Mouse (Mus musculus) hindbrain, embryonic 11.5 days (tissue): ENCODE results near the gene Zfpm1. TPM values are rescaled to one million over a fixed set of nuclear protein-coding genes. Genes with fewer than 3 reads are reported as not detected.
A peak's percentile ranks its signal among the peaks of the same experiment; 100 is the strongest.

Experiments used
- ATAC-seq: fragments of 200-750 bp; cut with Nextera tagmentation; 2 replicates; pipeline ENCODE4 v1.8.0; 2017; ENCODE audit warnings: mild to moderate bottlenecking, moderate TSS enrichment, moderate library complexity; ENCODE audit not compliant: low FRiP score
- DNase-seq: peaks from one replicate; pipeline ENCODE4 v3.0.0-alpha.2; 2015; ENCODE audit warnings: low spot score
- H3K27ac ChIP-seq: fragments of 300-500 bp; sonication (generic); 2 replicates; pipeline ENCODE4 v1.5.1; 2014; ENCODE audit warnings: mild to moderate bottlenecking, low read depth, low read length
- H3K27me3 ChIP-seq: fragments of 300-500 bp; sonication (generic); 2 replicates; pipeline ENCODE4 v1.6.1; 2014; ENCODE audit warnings: mild to moderate bottlenecking, low read length, moderate library complexity, mixed read lengths; ENCODE audit not compliant: control insufficient read depth, insufficient read depth
- H3K36me3 ChIP-seq: fragments of 300-500 bp; sonication (generic); 2 replicates; pipeline ENCODE4 v1.6.1; 2014; ENCODE audit warnings: mild to moderate bottlenecking, low read length, moderate library complexity, mixed read lengths; ENCODE audit not compliant: control insufficient read depth, insufficient read depth
- H3K4me1 ChIP-seq: fragments of 300-500 bp; sonication (generic); replicated peaks from 2 replicates; pipeline ENCODE4 v1.6.1; 2014; ENCODE audit warnings: low read length, mixed read lengths; ENCODE audit not compliant: control insufficient read depth, insufficient read depth
- H3K4me2 ChIP-seq: fragments of 300-500 bp; sonication (generic); replicated peaks from 2 replicates; pipeline ENCODE4 v1.6.1; 2014; ENCODE audit warnings: mild to moderate bottlenecking, low read depth, low read length
- H3K4me3 ChIP-seq: fragments of 300-500 bp; sonication (generic); 2 replicates; pipeline ENCODE4 v1.5.1; 2014; ENCODE audit warnings: low read depth, low read length
- H3K9ac ChIP-seq: fragments of 300-500 bp; sonication (generic); 2 replicates; pipeline ENCODE4 v1.6.1; 2014; ENCODE audit warnings: low read depth, low read length
- H3K9me3 ChIP-seq: fragments of 300-500 bp; sonication (generic); 2 replicates; pipeline ENCODE4 v1.6.1; 2016; ENCODE audit warnings: low read length; ENCODE audit not compliant: control insufficient read depth
- WGBS: fragments of 180-500 bp; shearing (Covaris S2); extraction: QIAGEN DNeasy Blood & Tissue Kit; methylation state at CpG from one replicate; pipeline ENCODE4 v1.1.7; 2014; 5-methylcytosine and 5-hydroxymethylcytosine counted together
- polyA plus RNA-seq: library from polyadenylated mRNA; unstranded; fragments of >200 nt; fragmentation: Nextera tagmentation; extraction: Ambion mirVana; gene quantifications from 2 replicates; pipeline ENCODE4 v1.2.1, GENCODE M21; 2014

The Zfpm1 gene
- polyA plus RNA-seq, 1 experiment from 2014 or later = 1.9 TPM

GRCm38 (mm10) chr8:122329072-122329471 lies 47.1 kb downstream of the Zfpm1 start:
- peak overlapping the region; percentile 17; the same call in 1 of the 2 replicates for H3K27ac ChIP-seq
- H3K4me3 ChIP-seq = no peak overlapping the region
- no peaks in the 10 kb centered on the region for H3K36me3 ChIP-seq
- H3K9me3 ChIP-seq = no peaks in the 10 kb centered on the region
- H3K4me2 ChIP-seq = no peak overlapping the region
- WGBS = 75% methylated on average over 8 of the region's 8 CpGs
- ATAC-seq = no peak
- peaks cover 2% of the 10 kb centered on the region; the same call in 1 of the 2 replicates for H3K4me1 ChIP-seq
- DNase-seq = no peak
- peaks cover 6% of the 10 kb centered on the region for H3K27me3 ChIP-seq
- H3K9ac ChIP-seq = no peak overlapping the region

- H3K36me3 ChIP-seq = no peaks in the 10 kb centered on the region
- DNase-seq = no peak
- WGBS = 73% methylated on average over 22 of the region's 22 CpGs
Observed at GRCm38 (mm10) chr8:122329553-122330239, 47.8 kb downstream of the Zfpm1 start.

GRCm38 (mm10) chr8:122330446-122331133 lies 48.6 kb downstream of the Zfpm1 start:
- H3K4me1 ChIP-seq = peaks cover 2% of the 10 kb centered on the region; the same call in 1 of the 2 replicates
- ATAC-seq (no peak), DNase-seq (no peak)
- H3K4me2 ChIP-seq = no peak overlapping the region
- H3K36me3 ChIP-seq = no peaks in the 10 kb centered on the region
- H3K4me3 ChIP-seq = no peak overlapping the region
- H3K27me3 ChIP-seq = peaks cover 21% of the 10 kb centered on the region
- H3K9ac ChIP-seq = no peak overlapping the region
- 78% methylated on average over 12 of the region's 12 CpGs for WGBS
- no peak overlapping the region for H3K27ac ChIP-seq
- H3K9me3 ChIP-seq = no peaks in the 10 kb centered on the region

More at GRCm38 (mm10) chr8:122329553-122330239, 47.8 kb downstream of the Zfpm1 start:
- Histone ChIP-seq H3K9me3 (no peaks in the 10 kb centered on the region), H3K4me3 (no peak overlapping the region), H3K27me3 (peaks cover 12% of the 10 kb centered on the region), H3K4me2 (no peak overlapping the region), H3K27ac (peak overlapping the region; percentile 17; the same call in 1 of the 2 replicates), H3K4me1 (peaks cover 2% of the 10 kb centered on the region; the same call in 1 of the 2 replicates), H3K9ac (no peak overlapping the region)
- peak; percentile 44; the same call in 1 of the 2 replicates for ATAC-seq

GRCm38 (mm10) chr8:122331134-122331523 lies 49.2 kb downstream of the Zfpm1 start:
- H3K4me1 ChIP-seq = peaks cover 4% of the 10 kb centered on the region; the same call in 1 of the 2 replicates
- H3K27ac ChIP-seq = no peak overlapping the region
- DNase-seq (no peak), ATAC-seq (no peak)
- 71% methylated on average over 3 of the region's 3 CpGs for WGBS
- no peaks in the 10 kb centered on the region for H3K36me3 ChIP-seq
- H3K9ac ChIP-seq = no peak overlapping the region
- H3K4me3 ChIP-seq = no peak overlapping the region
- H3K27me3 ChIP-seq = peaks cover 27% of the 10 kb centered on the region
- H3K9me3 ChIP-seq = no peaks in the 10 kb centered on the region
- H3K4me2 ChIP-seq = no peak overlapping the region

GRCm38 (mm10) chr8:122332753-122333506 lies 51.0 kb downstream of the Zfpm1 start:
- H3K4me2 ChIP-seq = no peak overlapping the region
- no peak overlapping the region for H3K27ac ChIP-seq
- H3K9ac ChIP-seq = no peak overlapping the region
- no peak overlapping the region for H3K4me3 ChIP-seq
- ATAC-seq (no peak), DNase-seq (peak; percentile 88)
- H3K36me3 ChIP-seq = no peaks in the 10 kb centered on the region
- H3K4me1 ChIP-seq = peaks cover 7% of the 10 kb centered on the region; the same call in 1 of the 2 replicates
- H3K9me3 ChIP-seq = no peaks in the 10 kb centered on the region
- WGBS = 76% methylated on average over 6 of the region's 6 CpGs
- peaks cover 45% of the 10 kb centered on the region for H3K27me3 ChIP-seq

- H3K4me1 ChIP-seq = peaks cover 7% of the 10 kb centered on the region; the same call in 1 of the 2 replicates
- H3K27me3 ChIP-seq = peaks cover 49% of the 10 kb centered on the region
- no peak for ATAC-seq
- H3K27ac ChIP-seq = no peak overlapping the region
- H3K36me3 ChIP-seq = no peaks in the 10 kb centered on the region
- no peak for DNase-seq
- H3K9me3 ChIP-seq = no peaks in the 10 kb centered on the region
- H3K9ac ChIP-seq = no peak overlapping the region
- H3K4me3 ChIP-seq = no peak overlapping the region
- 88% methylated on average over 7 of the region's 7 CpGs for WGBS
- no peak overlapping the region for H3K4me2 ChIP-seq
Observed at GRCm38 (mm10) chr8:122333531-122333930, 51.6 kb downstream of the Zfpm1 start.

- DNase-seq (no peak), ATAC-seq (no peak)
- H3K27me3 ChIP-seq = peaks cover 51% of the 10 kb centered on the region
- WGBS = 81% methylated on average over 13 of the region's 13 CpGs
- no peaks in the 10 kb centered on the region for H3K9me3 ChIP-seq
- H3K36me3 ChIP-seq = no peaks in the 10 kb centered on the region
- no peak overlapping the region for H3K4me2 ChIP-seq
- no peak overlapping the region for H3K27ac ChIP-seq
- peaks cover 7% of the 10 kb centered on the region; the same call in 1 of the 2 replicates for H3K4me1 ChIP-seq
- H3K4me3 ChIP-seq = no peak overlapping the region
- H3K9ac ChIP-seq = no peak overlapping the region
Observed at GRCm38 (mm10) chr8:122334791-122335490, 53.0 kb downstream of the Zfpm1 start.

- no peak overlapping the region for H3K27ac ChIP-seq
- ATAC-seq (0 out of 2 replicates have a peak, but pooled peaks have one; percentile 11), DNase-seq (no peak)
- peaks cover 51% of the 10 kb centered on the region for H3K27me3 ChIP-seq
- H3K9ac ChIP-seq = peak overlapping the region; percentile 52
- peaks cover 7% of the 10 kb centered on the region; the same call in 1 of the 2 replicates for H3K4me1 ChIP-seq
- 8% methylated on average over 52 of the region's 57 CpGs for WGBS
- no peaks in the 10 kb centered on the region for H3K9me3 ChIP-seq
- peak overlapping the region; percentile 50 for H3K4me3 ChIP-seq
- H3K4me2 ChIP-seq = peak overlapping the region; percentile 95
- H3K36me3 ChIP-seq = no peaks in the 10 kb centered on the region
Observed at GRCm38 (mm10) chr8:122335638-122336250, 53.8 kb downstream of the Zfpm1 start.
